Mouse (Mus musculus) common myeloid progenitor, adult 5-6 weeks (primary cell): ENCODE results near the gene Rpl24. TPM values are rescaled to one million over a fixed set of nuclear protein-coding genes. Genes with fewer than 3 reads are reported as not detected.

Experiments
- total RNA-seq: library from RNA; stranded (forward); fragments of 200-1000, 187-1606 nt; gene quantifications from 2 replicates; pipeline ENCODE4 v1.2.3, GENCODE M21; 2017

Rpl24 gene
- total RNA-seq, 1 experiment from 2014 or later = 1,507 TPM

Other genes with a start within 250 kb of the Rpl24 start
- gene Nfkbiz, start 127.4 kb upstream of the Rpl24 start, total RNA-seq = 25.9 and 26.7 TPM in 2 replicates
- gene Nxpe3, start 71.0 kb upstream of the Rpl24 start, total RNA-seq = 10.1 and 15.5 TPM in 2 replicates
- 20.2 and 24.9 TPM in 2 replicates for gene Cep97, start 31.4 kb upstream of the Rpl24 start, total RNA-seq
- gene Zbtb11, start 7.6 kb downstream of the Rpl24 start, total RNA-seq = 42.4 and 49.9 TPM in 2 replicates
- 116 and 120 TPM in 2 replicates for gene Pcnp, start 63.5 kb downstream of the Rpl24 start, total RNA-seq
- 50.0 and 58.0 TPM in 2 replicates for gene Trmt10c, start 71.5 kb downstream of the Rpl24 start, total RNA-seq
- 26.1 and 29.4 TPM in 2 replicates for gene Senp7, start 82.1 kb downstream of the Rpl24 start, total RNA-seq
- gene Impg2, start 238.0 kb downstream of the Rpl24 start, total RNA-seq = 0.44 TPM in 1 of 2 replicates, not detected in the other